Mouse (Mus musculus): ENCODE results near the gene Tspoap1.

The Tspoap1 gene

GRCm38 (mm10) chr11:87759609-87760005 is 734 bp upstream of the Tspoap1 start:
- no peak for DNase-seq (ENCODE audit: inconsistent ontology term)

- DNase-seq (ENCODE audit: inconsistent ontology term), result no peak
These were observed 910 bp downstream of the Tspoap1 start for GRCm38 (mm10) chr11:87761181-87761721.

- DNase-seq (ENCODE audit: inconsistent ontology term), result no peak
These were observed 1.7 kb downstream of the Tspoap1 start for GRCm38 (mm10) chr11:87761806-87762701.

GRCm38 (mm10) chr11:87762702-87763385 is 2.5 kb downstream of the Tspoap1 start:
- DNase-seq (ENCODE audit: inconsistent ontology term), result no peak

- DNase-seq (ENCODE audit: inconsistent ontology term), result peak; percentile 23
These were observed 3.2 kb downstream of the Tspoap1 start for GRCm38 (mm10) chr11:87763511-87763987.

GRCm38 (mm10) chr11:87763988-87764876 is 3.9 kb downstream of the Tspoap1 start:
- DNase-seq (ENCODE audit: inconsistent ontology term), result peak; percentile 52

- no peak for DNase-seq (ENCODE audit: inconsistent ontology term)
These were observed 8.4 kb downstream of the Tspoap1 start for GRCm38 (mm10) chr11:87768745-87769144.

- DNase-seq (ENCODE audit: inconsistent ontology term), result peak; percentile 30
These were observed 10.6 kb downstream of the Tspoap1 start for GRCm38 (mm10) chr11:87770989-87771388.

- DNase-seq (ENCODE audit: inconsistent ontology term), result no peak
These were observed 12.0 kb downstream of the Tspoap1 start for GRCm38 (mm10) chr11:87772354-87772753.

- peak; percentile 84 for DNase-seq (ENCODE audit: inconsistent ontology term)
These were observed 17.9 kb downstream of the Tspoap1 start for GRCm38 (mm10) chr11:87778100-87778765.

- no peak for DNase-seq (ENCODE audit: inconsistent ontology term)
These were observed 18.6 kb downstream of the Tspoap1 start for GRCm38 (mm10) chr11:87778915-87779314.

GRCm38 (mm10) chr11:87779392-87779791 is 19.1 kb downstream of the Tspoap1 start:
- no peak for DNase-seq (ENCODE audit: inconsistent ontology term)

- no peak for DNase-seq (ENCODE audit: inconsistent ontology term)
These were observed 19.8 kb downstream of the Tspoap1 start for GRCm38 (mm10) chr11:87780130-87780529.

- no peak for DNase-seq (ENCODE audit: inconsistent ontology term)
These were observed 29.7 kb downstream of the Tspoap1 start for GRCm38 (mm10) chr11:87790088-87790487.

- DNase-seq (ENCODE audit: inconsistent ontology term), result no peak
These were observed 33.1 kb downstream of the Tspoap1 start, which contains the start of gene Mpo for GRCm38 (mm10) chr11:87793460-87793859. TSS of gene Mpo (plus strand) at chr11:87793581.

- peak; percentile 10 for DNase-seq (ENCODE audit: inconsistent ontology term)
These were observed 41.5 kb downstream of the Tspoap1 start for GRCm38 (mm10) chr11:87801711-87802275.

GRCm38 (mm10) chr11:87802621-87803020 is 42.3 kb downstream of the Tspoap1 start:
- peak; percentile 25 for DNase-seq (ENCODE audit: inconsistent ontology term)

GRCm38 (mm10) chr11:87805448-87805847 is 45.1 kb downstream of the Tspoap1 start:
- no peak for DNase-seq (ENCODE audit: inconsistent ontology term)

- no peak for DNase-seq (ENCODE audit: inconsistent ontology term)
These were observed 47.1 kb downstream of the Tspoap1 start for GRCm38 (mm10) chr11:87807433-87807832.

- DNase-seq (ENCODE audit: inconsistent ontology term), result no peak
These were observed 47.9 kb downstream of the Tspoap1 start for GRCm38 (mm10) chr11:87808236-87808635.

Measured in Muller cell, postnatal 12 days (primary cell).